Mouse (Mus musculus): Measurements from ENCODE around the gene Cbx4.

The Cbx4 gene

GRCm38 (mm10) chr11:119056301-119057211 lies 29.5 kb downstream of the Cbx4 start:
- peak; percentile 67 for DNase-seq (ENCODE audit: low spot score)

GRCm38 (mm10) chr11:119055571-119056131 lies 30.4 kb downstream of the Cbx4 start:
- peak; percentile 39 for DNase-seq (ENCODE audit: low spot score)

- no peak for DNase-seq (ENCODE audit: low spot score)
These were observed 31.4 kb downstream of the Cbx4 start for GRCm38 (mm10) chr11:119054351-119055345.

- no peak for DNase-seq (ENCODE audit: low spot score)
These were observed 32.2 kb downstream of the Cbx4 start for GRCm38 (mm10) chr11:119053738-119054350.

GRCm38 (mm10) chr11:119053257-119053670 lies 32.8 kb downstream of the Cbx4 start:
- peak; percentile 81 for DNase-seq (ENCODE audit: low spot score)

GRCm38 (mm10) chr11:119052661-119053256 lies 33.3 kb downstream of the Cbx4 start:
- no peak for DNase-seq (ENCODE audit: low spot score)

- DNase-seq (ENCODE audit: low spot score), result no peak
These were observed 33.9 kb downstream of the Cbx4 start for GRCm38 (mm10) chr11:119051927-119052660.

- DNase-seq (ENCODE audit: low spot score), result no peak
These were observed 34.6 kb downstream of the Cbx4 start for GRCm38 (mm10) chr11:119051426-119051825.

- no peak for DNase-seq (ENCODE audit: low spot score)
These were observed 35.7 kb downstream of the Cbx4 start for GRCm38 (mm10) chr11:119050361-119050760.

- no peak for DNase-seq (ENCODE audit: low spot score)
These were observed 37.9 kb downstream of the Cbx4 start for GRCm38 (mm10) chr11:119048133-119048510.

GRCm38 (mm10) chr11:119047261-119048132 lies 38.5 kb downstream of the Cbx4 start:
- no peak for DNase-seq (ENCODE audit: low spot score)

GRCm38 (mm10) chr11:119046601-119047245 lies 39.3 kb downstream of the Cbx4 start:
- DNase-seq (ENCODE audit: low spot score), result peak; percentile 67

GRCm38 (mm10) chr11:119044551-119045337 lies 41.3 kb downstream of the Cbx4 start:
- peak; percentile 53 for DNase-seq (ENCODE audit: low spot score)

GRCm38 (mm10) chr11:119043761-119044550 lies 42.1 kb downstream of the Cbx4 start:
- no peak for DNase-seq (ENCODE audit: low spot score)

- DNase-seq (ENCODE audit: low spot score), result no peak
These were observed 42.8 kb downstream of the Cbx4 start for GRCm38 (mm10) chr11:119043273-119043540.

GRCm38 (mm10) chr11:119042466-119043272 lies 43.4 kb downstream of the Cbx4 start:
- no peak for DNase-seq (ENCODE audit: low spot score)
